Mouse (Mus musculus): ENCODE data around the gene Amh. TPM values are rescaled to one million over a fixed set of nuclear protein-coding genes. Genes with fewer than 3 reads are reported as not detected.

Amh gene
- total RNA-seq, 2 experiments from 2014 or later, result 0.86 to 0.93 TPM

DNA sequence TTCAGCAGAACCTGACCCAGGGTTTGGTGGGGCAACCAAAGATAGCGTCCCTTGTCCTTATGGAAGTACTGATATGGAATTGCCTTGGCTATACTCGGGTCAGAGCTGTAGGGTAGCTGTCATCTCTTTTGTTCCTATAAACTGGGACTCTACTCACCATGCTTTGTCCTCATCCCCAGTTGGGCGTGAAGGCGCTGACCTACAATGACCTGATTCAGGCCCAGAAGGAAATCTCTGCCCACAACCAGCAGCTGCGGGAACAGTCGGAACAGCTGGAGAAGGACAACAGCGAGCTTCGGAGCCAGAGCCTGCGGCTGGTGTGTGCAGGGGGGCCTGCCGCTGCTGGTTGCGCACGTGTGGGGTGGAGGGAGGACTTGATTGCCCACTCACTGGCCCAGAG, 20.2 kb upstream of the Amh start:
- DNase-seq (ENCODE audit: low spot score in 2 of 2), result no peak

DNA sequence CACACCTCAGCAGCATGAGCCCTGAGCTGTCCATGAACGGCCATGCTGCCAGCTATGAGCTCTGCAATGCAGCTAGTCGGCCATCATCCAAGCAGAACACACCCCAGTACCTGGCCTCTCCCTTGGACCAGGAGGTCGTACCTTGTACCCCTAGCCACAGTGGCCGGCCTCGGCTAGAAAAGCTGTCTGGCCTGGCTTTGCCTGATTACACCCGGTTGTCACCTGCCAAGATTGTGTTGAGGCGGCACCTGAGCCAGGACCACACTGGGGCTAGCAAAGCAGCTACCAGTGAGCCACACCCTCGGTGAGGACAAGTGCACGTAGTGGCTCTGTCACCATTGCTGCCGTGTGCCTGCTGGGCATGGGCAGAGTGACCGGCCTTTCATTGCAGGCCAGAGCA, 19.1 kb upstream of the Amh start:
- DNase-seq (ENCODE audit: low spot score in 2 of 2), result no peak

DNA sequence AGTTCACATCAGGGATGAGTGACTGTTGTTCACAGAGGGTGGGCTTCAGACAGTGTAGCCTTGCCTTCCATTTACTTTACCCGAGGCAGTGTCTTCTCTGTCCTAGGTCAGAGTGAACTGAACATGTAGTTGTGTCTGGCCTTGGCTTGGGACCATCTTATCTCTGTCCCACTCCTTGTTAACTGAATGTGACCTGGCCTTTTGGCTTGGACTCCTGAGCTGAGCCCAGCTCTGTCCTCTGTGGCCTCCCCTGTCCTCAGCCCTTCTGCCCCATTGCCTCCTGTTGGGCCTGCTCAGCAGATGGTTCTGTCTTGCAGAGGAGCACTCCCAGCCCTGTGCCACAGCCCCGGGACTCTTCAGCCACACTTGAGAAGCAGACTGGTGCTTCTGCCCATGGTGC, 17.5 kb upstream of the Amh start:
- DNase-seq (ENCODE audit: low spot score in 2 of 2), result no peak

DNA sequence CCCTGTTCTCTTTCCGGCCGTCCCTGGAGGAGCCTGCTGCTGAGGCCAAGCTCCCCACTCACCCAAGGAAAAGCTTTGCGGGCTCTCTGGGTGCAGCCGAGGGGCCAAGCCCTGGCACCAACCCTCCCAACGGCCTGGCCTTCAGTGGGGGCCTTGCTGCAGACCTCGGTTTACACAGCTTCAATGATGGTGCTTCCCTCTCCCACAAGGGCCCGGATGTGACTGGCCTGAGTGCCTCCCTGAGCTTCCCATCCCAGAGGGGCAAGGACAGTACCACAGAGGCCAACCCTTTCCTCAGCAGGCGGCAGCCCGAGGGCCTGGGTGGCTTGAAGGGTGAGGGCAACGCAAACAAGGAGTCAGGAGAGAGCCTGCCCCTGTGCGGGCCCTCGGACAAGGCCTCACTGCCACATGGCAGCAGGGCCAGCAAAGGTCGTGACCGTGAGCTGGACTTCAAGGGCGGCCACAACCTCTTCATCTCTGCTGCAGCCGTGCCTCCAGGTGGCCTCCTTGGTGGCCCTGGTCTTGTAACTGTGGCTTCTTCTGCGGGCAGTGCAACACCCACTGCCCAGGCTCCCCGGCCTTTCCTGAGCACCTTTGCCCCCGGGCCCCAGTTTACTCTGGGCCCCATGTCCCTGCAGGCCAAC, 14.2 kb upstream of the Amh start:
- no peak for DNase-seq (ENCODE audit: low spot score in 2 of 2)

DNA sequence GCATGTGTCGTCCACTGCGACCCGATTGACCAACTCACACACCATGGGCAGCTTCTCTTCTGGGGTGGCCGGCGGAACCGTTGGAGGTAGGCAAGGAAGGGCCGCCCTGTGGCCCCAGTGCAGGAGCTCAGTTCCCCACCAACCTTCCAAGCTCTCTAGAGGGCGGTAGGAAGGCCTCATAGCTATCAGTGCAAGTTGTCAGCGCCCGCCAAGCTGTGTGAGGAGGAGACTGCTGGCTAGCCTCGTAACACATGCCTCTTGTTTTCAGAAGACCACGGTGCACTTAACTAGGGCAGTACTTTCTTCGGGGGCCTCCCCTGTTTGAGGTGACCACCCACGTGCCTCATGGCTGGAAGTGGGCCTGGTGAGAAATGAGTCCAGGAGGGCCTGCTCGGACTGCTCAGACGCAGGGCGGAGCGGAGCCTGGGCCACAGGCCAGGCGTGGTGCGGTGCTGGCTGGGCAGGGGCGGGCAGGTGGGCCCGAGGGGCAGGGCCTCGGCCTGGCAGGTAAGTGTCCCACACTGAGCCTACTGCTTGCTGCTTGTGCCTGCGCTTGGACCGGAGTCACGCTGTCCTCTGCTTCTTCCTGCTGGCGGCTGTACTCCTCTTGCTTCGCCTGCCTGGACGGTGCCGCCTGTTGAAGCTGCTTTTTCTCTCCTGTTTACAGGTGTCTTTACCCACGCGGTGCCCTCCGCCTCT, 13.4 kb upstream of the Amh start:
- no peak for DNase-seq (ENCODE audit: low spot score in 2 of 2)

DNA sequence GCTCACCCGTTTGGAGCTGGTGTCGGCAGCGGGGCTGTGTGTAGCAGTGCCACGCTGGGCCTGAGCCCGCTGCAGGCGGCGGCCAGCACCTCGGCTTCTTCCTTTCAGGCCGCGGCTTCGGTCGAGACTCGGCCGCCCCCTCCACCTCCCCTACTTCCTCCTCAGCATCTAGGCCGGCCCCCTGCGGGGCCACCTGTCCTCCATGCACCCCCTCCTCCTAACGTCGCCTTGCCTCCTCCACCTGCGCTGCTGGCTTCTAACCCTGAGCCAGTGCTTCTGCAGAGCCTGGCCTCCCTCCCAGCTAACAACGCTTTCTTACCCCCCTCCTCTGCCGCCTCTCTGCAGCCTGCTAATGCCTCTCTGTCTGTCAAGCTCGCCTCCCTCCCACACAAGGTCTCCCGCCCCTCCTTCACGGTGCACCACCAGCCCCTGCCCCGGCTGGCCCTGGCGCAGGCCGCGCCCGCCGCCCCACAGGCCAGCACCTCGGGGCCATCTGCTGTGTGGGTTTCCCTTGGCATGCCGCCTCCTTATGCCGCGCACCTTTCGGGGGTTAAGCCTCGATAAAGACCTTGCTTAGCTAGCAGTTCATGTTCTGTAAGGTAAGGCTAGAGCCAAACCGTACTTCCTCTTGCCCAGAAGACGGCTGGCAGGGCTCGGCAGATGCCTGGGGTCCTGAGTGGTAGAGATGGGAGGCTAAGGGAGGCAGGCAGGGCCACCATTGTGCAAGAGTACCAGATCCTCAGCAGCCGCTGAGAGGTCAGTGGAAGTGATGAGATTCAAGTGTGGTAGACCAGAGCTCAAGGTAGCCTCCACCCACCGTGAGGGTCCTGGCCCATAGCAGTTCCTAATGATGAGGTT, 12.6 kb upstream of the Amh start:
- DNase-seq (ENCODE audit: low spot score in 2 of 2), result no peak

DNA sequence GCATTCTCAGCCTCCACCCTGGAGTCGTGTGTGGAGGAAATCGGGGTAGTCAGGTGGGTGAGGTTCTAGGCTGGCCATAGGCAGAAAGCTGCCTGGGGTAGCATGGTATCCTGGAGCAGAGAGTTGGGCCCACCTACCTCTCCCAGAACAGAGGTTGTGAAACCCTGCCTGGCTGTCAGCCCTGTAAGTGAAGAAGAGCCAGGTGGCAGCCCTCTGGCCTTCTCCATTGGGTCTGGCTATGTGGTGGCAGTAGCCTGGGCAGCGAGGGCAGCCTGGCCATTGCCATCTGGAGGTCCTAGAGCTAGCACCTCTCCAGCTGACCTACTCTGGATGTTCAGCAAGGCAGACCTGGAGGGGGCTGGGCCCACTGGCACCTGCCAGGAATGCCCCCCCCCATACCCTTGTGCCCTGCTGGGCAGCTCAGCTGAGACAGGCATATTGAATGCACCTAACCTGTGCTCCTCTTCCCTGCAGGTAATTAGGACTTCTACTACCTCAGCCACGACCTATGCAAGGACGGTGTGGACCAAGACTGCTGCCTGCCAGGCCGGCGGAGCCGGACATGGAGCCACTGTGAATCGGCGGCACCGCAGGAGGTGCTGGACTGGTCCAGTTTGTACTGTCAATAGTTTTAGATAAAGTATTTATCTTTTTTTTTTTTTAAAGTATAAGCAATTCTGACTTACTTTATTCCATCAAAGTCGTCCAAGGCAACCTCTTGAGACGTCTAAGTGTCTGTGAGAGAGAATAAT, 11.8 kb upstream of the Amh start:
- no peak for DNase-seq (ENCODE audit: low spot score in 2 of 2)

DNA sequence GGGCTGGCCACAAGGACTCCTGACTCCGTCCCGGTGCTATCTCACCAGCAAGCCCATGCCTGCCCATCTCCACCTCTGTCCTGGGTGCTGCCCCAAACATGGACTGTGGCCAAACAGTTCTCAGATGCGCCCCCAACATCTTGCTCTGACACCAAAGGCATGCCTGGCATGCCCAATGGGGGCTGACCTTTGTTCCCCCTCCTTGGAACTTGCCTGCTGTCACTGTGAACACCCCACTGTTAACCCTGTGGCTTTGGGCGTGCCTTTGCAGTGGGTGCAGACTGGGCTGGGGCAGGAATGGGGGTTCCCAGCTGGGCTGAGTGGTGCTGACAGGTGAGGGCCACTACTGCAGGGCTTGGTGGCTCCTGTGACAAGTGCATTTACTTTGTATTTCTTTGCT, 11.2 kb upstream of the Amh start:
- no peak for DNase-seq (ENCODE audit: low spot score in 2 of 2)

DNA sequence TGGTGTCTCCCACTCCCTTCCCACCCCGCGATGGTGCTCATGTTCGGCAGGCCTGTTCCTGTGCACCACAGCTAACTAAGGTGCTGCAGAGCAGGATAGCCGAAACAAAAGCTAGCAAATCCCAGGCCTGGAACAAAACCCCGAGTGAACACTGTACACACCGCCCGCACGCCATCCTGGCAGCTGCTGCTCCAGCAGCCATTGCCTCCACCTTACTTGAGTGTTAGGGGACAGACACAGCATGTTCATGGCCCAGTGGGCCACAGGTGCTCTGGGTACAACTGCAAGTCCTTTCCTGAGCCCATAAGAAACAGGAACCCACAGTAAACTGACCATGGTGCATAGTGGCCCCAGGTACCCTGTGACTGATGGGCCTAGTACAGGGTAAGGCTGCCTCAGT, 10.3 kb upstream of the Amh start:
- DNase-seq (ENCODE audit: low spot score in 2 of 2), result no peak

DNA sequence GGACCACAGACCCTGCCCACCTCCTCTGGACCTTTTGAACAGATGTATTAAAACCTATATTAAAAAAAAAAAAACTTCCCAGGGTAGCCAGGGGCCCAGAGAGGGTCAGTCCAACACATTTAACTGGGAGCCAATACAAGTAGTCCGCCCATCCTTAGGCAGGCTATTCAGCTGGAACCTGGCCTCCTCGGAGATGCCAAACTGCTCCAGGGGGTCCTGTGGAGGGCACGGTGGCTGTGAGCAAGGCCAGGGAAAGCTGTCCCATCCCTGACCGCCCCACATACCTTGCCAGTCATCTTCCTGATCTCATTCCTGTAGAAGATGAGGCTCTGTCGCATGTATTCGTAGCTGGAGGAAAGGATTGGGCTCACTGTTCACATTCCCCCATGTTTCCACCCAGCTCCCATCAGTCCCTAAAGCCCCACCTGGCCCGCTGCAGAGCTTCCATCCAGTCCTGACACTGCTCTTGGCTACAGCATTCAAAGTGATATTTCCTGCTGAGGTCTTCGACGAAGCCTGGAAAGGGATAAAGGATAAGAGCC, 8.7 kb upstream of the Amh start:
- DNase-seq (ENCODE audit: low spot score in 2 of 2), result no peak

DNA sequence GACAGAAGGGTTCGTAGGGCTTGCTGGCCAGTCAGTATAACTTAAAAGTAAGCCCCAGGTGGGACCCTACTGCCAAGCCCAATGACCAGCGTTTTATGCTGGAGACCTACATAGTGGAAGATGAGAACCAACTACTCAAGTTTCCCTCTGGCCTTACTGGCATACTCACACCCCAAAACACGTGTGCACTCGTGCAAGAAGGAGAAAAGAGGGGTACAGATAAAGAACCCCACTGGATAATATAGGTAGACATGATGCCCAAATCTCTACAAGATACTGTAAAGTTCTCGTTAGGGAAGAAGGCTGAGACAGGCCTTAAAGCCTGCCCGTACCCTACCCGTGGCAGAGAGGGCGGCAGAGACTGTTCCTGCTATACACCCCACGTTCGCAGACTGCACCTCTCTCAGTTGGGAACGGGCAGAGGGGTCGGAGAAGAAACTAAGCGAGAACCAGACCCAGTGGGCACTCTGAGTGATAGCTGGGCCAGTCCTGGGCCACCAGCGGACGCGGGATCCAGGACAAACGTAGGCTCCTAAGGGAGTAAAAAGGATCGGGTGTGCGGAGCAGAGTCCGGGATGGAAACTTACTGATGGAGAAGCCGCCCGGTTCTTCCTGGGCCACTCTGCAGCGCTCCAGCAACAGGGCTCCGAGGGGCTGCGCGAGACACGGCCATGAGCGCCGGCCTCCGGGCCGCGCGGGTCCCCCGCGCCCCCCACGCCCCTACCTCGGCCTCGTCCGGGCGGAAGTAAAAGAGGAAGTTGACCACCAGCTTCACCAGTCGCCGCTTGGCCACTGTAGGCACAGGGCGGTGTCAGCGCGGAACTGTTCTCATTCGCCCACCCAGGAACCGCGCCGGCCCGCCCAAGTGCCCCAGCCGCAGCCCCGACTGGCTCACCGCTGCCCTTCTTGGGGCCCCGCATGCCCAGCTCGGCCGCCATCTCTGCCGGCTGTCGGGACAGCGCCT, 7.6 kb upstream of the Amh start:
- no peak for DNase-seq (ENCODE audit: low spot score in 2 of 2)

DNA sequence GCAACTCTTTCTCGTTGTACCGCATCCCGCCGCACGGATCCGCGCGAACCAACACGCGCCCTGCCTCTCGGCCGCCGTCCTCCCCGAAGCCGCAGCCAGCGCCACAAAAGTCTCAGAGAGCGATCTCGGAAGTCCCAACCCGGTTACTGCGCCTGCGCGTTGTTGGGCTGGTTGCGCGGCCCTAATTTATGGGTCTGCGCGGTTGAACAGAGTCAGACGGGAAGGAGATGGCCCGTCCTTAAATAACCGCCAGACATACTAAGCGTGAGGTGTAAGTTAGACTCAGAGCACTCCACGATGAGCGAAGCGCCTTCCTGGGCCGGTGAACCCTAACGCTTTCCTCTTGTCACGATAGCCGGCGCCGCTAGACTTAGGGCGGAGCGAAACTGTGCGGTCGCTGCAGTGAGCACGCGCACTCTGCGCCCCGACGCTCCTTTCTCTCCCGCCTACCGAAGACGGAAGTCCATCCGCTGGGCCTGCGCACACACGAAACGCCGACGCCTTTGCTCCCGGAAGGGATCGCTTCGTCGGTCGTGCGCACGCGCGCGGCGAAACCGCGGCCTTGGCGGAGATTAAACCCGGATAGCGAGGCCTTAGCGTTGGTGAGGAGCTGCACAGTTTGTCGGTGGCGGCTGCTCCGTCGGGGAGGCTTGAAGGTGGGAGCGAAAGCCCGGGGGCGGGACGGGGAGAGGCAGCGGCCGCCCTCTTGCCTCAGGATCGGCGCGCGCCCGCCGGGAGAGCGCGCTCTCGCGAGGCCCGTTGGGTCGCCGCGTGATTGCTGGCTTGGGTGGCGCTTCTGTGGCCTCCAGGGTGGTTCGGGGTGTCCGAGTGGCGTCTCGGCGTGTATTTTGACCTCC, 6.7 kb upstream of the Amh start, which contains the start of the genes Sf3a2 and Plekhj1:
TSS of gene Sf3a2 (plus strand) at position 49 of the 857 bp plus-strand sequence.
TSS of gene Plekhj1 (minus strand) at position 477 of the 857 bp plus-strand sequence.
- DNase-seq (ENCODE audit: low spot score in 2 of 2), result peak; percentile 91 to 95

DNA sequence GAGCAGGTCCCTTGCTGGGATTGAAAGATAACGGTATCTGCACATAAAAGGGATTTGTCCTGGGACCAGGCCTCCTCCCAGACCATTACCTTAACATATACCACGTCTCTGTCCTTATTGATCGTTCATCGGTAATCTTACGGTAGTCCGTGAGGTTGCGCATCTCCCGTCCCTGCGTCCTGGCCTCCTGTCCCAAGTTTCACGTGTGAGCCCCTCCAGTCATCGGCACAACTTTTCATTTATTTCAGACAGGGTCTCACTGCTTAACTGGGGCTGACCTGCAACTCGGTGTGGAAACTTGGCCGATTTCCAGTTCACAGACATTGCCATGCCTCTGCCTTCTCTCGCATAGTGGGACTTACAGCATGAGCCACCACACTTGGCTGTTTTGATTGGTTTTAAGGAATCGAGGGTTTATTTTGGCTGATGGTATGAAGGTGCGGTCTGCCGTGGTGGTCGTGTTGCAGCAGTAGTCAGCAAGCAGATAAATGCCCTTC, 5.9 kb upstream of the Amh start:
- no peak for DNase-seq (ENCODE audit: low spot score in 2 of 2)

DNA sequence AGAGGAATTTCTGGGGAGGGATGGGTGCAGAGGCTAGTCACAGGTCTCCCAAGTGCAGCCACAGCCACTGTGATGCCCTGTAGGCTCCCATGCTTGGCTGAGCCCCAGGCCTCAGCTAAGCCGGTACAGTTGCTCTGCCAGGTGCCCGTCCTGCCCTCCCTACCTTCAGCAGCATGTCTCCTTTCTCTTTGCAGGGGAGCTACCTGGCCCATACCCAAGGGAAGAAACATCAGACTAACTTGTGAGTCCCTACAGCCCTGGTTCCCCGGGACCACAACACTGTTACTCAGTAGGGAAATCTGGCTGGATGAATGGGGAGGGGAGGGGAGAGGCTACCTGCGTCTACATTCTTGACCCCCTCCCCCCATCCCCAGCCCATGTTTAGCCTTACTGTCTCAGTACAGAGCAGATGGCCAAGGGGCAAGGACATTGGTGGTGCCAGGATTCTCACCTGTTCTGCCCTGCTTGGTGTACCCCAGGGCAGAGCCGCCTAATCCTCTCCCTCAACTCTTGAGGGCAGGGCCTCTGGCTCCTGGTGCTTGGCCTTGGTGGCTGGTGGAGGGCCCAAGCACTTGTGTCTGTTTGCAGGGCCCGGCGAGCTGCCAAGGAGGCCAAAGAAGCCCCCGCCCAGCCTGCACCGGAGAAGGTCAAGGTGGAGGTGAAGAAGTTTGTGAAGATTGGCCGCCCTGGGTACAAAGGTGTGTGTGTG, 2.7 kb upstream of the Amh start:
- no peak for DNase-seq (ENCODE audit: low spot score in 2 of 2)

DNA sequence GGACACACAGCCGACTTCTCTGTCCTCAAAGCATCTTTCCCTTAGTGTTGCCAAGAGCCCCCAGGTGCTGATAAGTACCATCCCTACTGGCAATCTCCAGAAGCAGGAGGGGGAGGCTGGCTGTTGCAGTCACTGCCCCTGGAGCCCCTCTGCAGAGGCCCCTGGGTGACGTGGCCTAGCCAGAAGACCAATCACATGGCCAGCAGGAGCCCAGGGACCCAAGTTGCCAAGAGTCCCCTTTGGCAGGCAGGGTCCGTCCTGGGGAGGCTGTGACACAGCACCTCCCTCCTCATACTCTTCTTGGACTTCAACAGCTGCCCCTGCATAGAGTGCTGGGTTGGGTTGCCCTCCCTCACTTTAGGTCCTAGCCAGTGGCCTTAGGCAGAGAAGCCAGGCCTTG, 2.0 kb upstream of the Amh start:
- DNase-seq (ENCODE audit: low spot score in 2 of 2), result no peak

DNA sequence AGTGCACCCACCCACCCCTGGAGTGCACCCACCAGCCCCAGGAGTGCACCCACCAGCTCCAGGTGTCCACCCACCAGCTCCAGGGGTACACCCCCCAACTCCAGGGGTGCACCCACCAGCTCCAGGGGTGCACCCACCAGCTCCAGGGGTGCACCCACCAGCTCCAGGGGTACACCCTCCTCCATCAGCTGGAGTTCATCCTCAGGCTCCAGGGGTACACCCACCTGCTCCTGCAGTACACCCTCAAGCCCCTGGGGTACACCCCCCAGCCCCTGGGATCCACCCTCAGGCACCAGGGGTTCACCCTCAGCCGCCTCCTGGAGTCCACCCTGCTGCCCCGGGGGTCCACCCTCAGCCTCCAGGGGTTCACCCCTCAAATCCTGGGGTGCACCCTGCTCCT, 703 bp upstream of the Amh start:
- DNase-seq (ENCODE audit: low spot score in 2 of 2), result no peak

DNA sequence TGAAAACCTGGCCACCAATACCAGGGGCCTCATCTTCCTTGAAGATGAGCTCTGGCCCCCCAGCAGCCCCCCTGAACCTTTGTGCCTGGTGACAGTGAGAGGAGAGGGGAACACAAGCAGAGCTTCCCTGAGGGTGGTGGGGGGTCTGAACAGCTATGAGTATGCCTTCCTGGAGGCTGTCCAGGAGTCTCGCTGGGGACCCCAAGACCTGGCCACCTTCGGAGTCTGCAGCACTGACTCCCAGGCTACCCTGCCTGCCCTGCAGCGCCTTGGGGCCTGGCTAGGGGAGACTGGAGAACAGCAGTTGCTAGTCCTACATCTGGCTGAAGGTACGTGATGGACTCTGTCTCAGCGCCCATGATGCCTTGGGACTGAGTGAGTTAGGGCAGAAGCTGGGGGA, 279 bp downstream of the Amh start:
- DNase-seq (ENCODE audit: low spot score in 2 of 2), result no peak

DNA sequence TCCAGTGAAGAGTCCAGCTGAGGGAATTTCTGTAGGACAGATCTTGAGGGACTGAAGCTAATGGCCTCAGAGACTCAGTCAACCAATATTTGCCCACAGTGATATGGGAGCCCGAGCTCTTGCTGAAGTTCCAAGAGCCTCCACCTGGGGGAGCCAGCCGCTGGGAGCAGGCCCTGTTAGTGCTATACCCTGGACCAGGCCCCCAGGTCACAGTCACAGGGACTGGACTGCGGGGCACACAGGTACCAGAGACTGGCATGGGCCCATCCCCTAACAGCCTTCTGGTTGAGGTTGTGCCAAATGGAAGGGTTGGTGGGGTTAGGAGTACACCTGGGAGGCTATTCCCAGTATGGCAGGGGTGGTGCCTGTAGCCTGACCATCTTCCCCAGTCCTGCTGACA, 882 bp downstream of the Amh start:
- DNase-seq (ENCODE audit: low spot score in 2 of 2), result peak; percentile 72 to 82

All from gastrocnemius, postnatal 4 days (tissue).